Mouse (Mus musculus): ENCODE results near the gene Prss27.

- TF ChIP-seq POLR2A (IDR thresholded peaks at IDR 0.05; ENCODE audit: borderline replicate concordance, control insufficient read depth, low read depth, low read length) (no peak), CTCF (IDR thresholded peaks at IDR 0.05; ENCODE audit: control insufficient read depth, insufficient read depth, low read length) (no peak)
Measured at GRCm38 (mm10) chr17:24090575-24090974, 52.6 kb downstream of the Prss27 start.

Data from bone marrow, adult 2 months (tissue).